Mouse (Mus musculus): ENCODE results near the gene Myo7a.

The Myo7a gene

DNA sequence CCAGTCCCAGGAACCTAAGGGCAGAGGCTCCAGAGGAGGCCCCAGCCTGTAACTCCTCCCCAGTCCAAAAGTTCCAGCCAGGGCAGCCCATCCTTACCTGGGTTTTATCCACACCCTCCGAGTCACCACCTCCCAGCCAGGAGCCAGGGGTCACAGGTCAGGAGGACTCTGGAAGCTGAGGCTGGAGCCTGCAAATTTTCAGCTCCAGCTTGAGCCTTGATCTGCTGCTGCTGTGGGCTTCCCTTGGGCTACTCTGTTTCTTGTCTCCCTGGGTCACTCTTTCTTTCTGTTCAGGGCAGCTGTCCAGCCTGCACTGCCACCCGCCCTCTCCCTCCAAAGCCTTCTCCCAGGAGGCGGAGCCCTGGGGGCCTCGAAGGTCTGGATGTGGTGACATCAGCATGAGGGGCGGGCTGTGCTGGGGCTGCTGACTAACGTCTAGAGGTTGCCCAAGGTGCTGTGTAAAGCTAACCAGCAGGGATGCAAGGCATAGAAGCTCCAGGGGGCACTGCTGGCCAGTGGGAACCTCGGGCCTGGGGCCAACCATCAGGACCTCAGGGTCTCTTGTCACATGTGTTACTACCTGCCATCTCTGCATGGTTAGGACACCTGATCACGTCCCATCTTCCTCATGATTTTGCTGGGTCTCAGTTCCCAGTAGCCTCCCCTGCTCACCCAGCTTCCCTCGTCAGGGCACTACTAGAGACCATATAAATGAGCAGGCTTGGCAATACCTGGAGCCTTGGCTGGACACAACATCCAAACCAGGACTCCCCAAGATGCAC, at the start of gene Myo7a:
TSS of gene Myo7a (minus strand) at position 346 of the 782 bp plus-strand sequence.
- DNase-seq: no peak

DNA sequence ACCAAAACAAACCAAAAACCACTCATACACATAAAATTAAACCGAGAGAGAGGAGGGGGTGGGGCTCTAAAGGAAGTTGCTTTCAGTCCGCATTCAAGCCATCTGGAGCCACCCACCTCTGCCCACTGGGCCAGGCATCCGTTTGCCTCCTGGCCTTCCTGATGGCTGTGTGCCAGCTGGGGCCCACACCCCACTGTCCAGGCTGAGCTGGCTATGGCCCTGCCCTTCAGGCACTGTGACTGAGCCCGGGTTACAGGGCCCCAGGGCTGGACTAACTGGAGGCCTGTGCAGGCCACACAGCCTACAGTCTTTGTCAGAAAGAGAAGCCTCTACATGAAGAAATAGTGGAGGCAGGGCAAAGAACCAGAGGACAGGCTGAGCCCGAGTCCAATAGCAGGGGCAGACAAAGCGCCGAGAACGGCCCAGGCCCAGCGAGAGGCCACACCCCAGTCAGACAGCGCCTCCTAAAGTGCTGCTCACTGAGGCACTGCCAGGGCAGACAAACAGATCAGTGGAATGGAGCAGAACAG, 45.7 kb upstream of the Myo7a start:
- no peak for DNase-seq

DNA sequence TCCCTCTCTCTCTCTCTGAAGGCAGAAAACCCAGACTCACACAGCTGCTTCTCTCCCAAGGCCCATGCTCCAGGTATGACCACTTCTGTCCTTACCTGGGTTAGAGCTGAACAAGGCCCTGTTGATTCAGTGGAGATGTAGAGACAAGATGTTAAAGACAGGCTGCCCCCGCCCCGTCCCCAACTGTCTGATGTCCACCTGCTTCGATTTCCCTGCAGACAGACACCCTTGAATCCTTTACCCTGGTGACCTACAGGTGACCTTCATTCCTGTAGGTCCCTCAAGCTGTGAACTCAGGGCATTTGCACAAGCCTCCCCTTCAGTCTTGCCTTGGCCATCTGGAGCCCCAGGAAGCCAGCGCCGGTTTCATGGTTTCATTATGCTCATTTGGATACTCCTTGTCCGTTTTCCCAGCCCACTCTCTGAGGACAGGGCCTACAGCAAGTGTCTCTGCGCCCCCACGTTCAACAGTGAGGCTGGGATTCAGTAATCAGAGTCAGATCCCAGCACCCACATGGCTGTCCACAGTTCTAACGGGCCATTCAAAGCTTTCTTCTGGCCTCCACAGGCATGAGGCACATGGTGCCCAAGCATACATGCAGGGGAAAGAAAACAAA, 45.2 kb upstream of the Myo7a start:
- no peak for DNase-seq

DNA sequence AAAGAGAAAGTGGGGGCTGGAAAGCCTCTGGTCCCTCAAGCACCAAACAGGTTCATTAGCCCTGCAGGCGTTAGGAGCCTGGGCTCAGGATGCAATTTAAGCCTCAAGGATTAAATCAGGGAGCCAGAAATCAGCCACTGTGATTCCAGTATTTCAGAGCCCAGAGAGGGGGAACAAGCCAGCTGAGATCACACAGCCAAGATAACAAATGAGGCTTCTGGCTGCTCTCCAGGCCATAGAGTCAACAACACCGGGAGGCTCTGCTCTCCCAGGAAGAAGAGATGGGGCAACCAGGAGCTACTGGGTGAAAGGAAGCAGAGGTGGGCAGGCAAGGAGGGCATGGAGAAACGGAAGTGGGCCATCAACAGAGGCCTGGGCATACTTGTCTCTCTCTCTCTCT, 44.4 kb upstream of the Myo7a start:
- DNase-seq: no peak

DNA sequence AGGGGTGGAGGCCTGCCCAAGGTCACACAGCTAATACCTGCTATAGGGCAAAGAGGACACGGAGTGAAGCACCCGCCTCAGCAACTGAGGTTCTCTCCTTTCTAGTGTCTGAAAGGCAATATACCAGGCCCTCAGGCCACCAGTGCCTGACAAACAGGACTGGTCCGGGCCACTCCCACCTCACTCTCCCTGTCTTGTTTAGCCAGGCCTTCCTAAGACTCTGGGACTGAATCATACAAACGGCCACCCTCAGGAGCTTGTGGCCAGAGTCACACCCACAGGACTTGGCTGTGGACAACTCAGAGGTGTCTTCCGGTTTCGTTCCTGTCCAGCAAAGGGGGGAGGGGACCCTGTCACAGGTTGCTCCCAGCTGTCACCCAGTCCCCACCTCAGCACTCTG, 42.9 kb upstream of the Myo7a start:
- no peak for DNase-seq

DNA sequence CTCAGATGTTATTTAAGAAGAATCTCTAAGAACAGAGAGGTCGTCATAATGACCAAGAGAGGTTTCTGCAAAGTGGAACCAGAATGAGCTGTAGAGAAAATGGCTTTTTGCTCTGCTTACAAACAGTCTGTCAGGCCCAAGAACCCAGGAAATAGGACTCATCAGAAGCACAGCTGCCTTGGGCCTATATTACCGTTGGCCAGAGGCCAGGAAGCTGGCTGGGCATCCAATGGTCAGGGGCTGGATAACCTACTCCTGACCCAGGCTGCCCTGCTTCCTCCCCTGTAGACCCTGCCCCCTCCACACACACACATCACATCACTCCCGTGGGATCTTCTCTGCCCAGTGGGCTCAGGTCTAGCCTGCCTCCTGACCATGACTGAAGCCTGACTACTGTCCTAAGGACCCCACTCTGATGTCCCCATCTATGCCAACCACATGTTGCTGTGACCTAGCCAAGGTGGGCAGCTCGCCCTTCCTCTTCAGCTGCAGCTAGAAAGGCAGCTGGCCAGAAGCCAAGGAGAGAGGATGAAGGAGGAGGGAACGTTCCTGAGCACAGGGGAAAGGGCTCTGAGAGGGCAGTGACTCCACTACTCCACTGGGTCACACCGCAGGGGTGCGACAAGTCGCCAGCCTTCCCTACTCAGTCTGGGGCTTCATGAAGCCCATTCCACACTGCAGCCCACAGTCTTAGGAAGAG, 40.9 kb upstream of the Myo7a start:
- DNase-seq: no peak

DNA sequence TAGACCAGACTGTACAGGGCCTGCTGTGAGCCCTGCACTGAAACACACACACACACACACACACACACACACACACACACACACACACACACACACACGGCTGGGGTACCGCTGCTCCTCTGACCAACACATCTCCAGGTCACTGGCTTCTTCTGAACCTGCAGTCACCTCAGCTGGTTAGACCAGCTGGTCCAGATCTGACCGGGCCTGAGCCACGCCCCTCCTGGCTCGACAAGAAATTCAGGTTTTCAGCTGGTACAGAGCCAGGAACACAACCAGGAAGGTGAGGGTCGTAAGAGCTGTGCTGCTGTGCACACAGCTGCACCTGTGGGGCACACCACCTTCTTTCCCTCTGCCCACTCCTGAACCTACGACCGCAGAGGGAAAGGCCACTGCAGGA, 39.2 kb upstream of the Myo7a start:
- no peak for DNase-seq

DNA sequence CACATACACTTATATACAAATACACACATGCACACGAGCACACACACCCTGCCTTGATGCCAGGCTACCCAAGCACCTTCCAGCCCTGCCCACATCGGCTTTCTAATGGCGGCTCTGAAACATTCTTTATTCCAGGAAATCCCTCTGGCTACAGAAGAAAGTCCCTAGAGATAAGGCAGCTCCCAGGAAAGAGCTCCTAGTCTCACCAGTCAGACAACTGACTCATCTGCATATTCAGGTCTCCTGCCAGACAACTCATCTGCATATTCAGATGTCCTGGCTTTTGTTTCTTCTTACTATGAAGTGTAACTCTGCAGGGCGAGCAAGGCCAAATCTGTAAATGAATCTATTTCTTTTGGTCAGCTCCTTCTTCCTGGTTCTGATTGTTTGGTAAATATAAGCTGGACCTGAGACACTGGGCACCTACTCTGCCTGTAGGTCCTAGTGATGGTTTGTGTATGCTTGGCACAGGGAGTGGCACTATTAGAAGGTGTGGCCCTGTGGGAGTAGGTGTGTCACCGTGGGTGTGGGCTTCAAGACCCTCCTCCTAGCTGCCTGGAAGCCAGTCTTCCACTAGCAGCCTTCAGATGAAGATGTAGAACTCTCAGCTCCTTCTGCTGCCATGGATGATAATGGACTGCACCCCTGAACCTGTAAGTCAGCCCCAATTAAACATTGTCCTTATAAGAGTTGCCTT, 38.5 kb upstream of the Myo7a start:
- DNase-seq: no peak

DNA sequence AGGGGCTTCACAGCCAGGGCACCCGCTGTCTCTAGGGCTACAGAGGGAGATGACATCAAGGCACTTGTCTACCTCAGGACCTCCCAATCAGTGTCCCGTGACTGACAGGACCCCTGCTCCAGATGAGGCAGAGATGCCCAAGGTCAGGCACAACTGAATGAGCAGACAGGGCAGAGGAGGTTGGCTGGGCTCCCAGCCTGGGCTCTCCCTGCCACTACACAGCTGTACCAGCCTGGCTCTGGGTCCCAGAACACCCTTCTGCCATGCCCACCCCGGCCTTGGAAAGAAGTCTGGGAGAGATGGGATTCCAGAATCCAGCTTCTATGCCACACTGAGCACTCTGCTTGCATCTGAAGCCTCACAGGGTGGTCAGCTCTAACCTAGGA, 36.9 kb upstream of the Myo7a start:
- DNase-seq: no peak

DNA sequence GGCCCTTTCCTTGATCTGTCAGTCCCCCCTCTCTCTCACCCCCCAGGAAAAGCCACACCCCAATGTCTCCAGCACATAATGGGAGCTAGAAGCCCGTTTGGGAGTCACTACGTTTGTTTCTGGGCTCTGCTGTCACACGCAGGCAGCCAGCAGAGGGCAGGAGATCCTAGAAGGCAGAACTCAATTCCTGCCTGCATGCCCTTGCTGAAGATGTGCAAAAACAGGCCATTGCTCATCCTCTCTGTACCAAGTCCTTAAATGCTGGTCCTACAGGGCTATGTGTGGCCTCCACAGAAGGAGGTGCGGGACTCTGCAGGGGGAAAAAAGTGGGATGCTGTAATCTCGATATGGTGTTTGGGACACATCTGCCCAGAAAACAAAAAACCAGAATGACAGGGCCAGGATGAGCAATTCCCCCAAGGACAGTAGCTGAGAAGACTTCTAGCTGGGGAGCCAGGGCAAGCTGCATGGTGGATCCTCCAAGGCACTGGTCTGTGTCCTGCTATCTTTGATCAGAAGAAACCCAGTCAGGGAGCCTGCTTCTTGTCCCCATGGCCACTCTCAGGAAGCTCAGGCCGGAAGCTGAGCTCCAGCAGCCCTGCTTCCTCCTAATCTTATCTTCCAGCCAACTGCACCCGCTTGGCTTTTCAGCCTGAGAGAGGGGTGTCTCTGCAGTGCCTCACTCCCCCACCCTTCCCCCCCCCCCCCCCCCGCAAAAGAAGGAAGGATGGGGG, 36.4 kb upstream of the Myo7a start:
- peak; percentile 60 for DNase-seq

DNA sequence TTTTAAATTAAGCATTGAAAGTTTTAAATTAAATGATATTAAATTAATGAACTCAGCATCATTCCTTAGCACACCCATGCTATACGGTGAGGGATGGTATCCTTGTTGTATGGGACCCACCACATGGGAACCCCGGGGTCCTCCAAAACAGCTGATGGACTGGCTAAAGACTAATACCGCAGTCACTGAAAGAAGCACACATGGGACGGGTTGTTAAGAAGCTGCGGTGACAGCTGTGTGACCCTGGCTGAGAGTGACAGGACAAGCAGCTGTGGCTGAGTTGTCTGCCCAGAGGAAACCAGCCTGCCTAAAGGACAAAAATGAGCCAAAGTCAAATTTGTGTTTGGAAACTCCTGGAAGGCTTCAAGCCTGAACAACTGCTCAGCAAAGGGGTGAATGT, 34.6 kb upstream of the Myo7a start:
- no peak for DNase-seq

DNA sequence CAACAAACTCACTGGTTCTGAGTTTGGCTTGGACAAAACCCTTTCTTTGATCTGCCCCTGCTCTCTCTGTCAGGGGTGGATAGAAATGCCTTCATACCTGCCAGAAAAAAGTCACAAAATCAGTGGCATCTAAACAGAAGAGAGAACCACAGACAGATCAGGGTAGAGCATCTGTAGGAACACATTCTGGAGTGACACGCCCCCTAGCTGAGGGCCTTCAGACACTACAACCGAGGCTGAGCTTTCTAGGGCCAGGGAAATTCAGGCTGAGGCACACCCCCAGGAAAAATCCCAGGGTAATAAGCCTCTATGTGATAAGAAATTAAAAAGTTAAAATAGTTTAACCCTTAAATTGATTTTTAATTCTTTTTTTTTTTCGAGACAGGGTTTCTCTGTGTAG, 34.0 kb upstream of the Myo7a start:
- DNase-seq: no peak

DNA sequence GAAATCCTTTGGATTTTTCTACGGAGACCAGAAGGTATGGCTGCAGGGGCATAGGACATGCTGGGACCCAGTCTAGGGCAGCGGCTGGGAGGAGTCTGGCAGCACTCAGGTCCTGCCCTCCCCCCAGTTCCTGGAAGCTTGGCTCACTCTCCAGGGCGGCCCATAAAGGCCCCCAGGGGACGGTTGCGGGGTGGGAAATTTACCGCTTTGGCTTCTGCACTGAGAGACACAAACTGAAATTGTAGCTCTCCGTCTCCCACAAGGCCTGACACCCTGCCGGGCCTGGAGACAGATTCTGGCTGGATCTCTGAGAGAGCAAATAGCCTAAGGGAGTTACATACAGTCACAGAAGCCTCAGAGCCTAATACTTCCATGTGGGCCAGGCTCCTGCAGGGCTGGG, 33.1 kb upstream of the Myo7a start:
- DNase-seq: no peak

DNA sequence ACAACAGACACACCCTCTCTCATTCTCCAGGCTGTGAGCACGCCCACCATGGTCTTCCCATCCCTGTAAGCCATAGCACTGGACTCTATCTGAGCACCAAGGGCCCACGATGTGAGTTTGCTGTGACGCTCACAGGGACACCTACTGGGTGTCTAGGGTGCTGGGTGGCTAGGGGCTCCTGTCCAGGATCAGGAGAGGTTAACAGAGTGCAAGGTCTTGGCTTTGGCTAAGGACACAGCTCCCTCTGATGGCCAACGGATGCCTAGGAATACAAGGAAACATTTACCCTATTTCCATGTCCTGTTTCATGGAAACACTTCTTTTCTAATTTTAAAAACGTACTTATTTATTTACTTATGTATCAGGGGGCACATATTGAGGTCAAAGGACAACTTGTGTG, 31.2 kb upstream of the Myo7a start:
- DNase-seq: no peak

DNA sequence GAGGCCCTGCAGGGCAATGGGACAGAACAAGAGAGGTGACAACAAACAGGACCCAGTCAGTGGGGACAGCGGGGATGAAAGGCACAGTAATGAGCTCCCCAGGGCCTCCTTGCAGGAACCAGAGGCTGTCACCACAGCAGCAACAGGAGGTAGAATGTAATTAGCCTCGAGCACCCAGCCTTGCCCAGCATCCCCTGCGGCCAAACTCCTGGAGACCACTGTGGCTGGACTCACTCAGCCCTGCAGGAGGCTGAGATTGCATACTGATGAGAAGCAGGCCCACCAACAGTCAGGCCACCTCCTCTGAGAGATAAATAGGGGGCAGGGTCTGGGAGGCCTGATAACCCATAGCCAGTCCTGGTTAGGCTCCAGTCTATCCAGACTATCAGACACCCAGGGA, 30.5 kb upstream of the Myo7a start:
- no peak for DNase-seq

DNA sequence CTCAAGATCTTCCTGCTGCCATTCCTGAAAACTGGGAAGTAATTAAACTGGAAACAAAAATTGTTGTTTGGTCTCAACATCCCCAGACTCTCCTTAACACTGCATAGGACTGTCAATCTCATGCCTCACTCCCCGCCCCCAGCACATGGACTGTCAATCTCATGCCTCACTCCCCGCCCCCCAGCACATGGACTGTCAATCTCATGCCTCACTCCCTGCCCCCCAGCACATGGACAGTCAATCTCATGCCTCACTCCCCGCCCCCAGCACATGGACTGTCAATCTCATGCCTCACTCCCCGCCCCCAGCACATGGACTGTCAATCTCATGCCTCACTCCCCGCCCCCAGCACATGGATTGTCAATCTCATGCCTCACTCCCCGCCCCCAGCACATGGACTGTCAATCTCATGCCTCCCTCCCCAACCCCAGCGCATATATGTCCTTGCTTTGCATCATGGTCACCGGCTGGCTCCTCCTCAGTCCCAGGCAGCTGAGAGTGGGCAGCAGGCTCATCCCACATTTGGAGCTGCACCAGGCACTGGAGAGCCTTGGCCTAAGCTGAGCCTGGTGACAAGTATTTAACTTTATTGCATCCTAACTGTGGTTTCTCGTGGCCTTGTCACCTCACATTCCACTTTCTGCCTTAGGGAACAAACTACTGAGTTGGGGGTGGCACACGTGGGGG, 29.5 kb upstream of the Myo7a start:
- no peak for DNase-seq

DNA sequence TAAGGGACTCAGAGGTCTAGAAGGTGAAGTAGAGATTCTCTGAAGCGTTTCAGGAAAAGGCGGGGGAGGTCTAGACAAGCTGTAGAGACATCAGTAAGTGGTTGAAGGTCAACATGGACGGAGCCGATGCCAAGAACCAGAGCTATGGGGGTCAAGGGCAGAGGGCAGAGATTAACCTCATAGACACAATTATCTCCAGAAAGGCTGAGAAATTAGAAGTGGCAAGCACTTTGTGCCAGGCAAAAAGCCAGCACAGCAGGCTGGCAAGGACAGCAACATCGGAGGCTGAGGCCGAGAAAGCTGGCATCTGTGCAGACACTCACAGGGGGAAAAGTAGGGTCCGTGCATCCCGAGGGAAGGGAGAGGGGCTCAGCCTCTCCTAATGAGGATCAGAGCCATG, 28.4 kb upstream of the Myo7a start:
- DNase-seq: no peak

DNA sequence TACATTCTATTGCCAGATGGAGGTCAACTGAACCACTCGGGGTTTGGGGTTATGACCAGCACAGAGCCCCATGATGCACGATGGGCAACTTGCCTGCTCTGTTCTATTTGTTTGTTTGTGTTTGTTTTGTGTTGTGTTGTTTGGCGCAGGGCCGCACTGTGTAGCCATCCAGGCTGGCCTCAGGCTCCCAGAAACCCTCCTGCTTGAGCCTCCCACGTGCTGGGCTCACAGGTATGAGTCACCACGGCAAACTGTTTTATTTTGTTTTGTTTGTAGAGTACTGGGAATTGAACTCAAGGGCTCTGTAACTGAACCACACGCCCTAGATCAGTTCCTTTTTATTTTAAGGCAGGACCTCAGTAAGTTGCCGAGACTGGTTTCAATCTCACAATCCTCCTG, 27.1 kb upstream of the Myo7a start:
- DNase-seq: no peak

DNA sequence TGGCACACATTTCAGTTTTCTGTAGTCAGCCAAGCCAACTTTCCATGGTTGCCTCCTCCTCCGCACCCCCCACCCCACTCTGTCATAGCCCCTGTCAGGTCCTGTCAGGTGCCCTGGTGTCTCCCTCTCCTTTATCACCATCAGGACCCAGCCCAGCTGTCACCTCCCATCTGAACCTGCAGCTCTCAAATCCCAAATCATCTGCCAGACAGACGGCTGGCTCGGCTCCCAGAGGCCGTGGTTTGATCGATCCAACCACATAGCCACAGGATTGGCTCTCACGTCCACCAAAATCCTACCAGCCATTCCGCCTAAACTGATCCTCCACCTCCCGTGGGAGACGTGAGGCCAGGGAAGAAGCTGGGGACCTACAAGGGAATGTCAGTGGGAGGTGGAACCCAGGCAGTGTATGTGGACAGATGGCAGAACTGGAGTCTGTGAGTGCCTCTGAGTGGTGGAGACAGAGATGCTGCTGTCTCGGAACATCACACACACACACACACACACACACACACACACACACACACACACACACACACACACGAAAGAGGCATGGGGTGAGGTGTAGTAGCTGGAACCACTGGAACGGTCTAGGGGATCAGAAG, 26.6 kb upstream of the Myo7a start:
- DNase-seq: peak; percentile 47

DNA sequence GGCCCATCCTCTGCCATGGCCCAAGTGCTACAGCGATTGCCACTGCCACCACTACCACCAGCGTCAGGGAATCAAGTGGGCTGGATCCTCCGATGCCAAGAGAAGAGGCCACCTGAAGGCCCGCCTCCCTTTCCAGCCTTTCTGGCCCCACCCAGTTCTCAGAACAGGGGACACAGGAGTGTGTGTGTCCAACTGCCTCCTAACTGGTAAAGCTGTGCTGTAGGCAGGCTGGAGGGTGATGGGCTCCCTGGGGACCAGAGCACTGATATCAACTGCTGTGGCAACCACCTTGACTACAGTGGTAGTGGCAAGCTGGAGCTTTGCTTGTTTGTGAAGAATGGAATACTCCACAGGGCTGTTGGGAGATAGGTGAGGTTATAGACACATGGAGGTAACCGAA, 26.1 kb upstream of the Myo7a start, which contains the start of gene Omp:
TSS of gene Omp (minus strand) at position 101 of the 400 bp plus-strand sequence.
- no peak for DNase-seq

DNA sequence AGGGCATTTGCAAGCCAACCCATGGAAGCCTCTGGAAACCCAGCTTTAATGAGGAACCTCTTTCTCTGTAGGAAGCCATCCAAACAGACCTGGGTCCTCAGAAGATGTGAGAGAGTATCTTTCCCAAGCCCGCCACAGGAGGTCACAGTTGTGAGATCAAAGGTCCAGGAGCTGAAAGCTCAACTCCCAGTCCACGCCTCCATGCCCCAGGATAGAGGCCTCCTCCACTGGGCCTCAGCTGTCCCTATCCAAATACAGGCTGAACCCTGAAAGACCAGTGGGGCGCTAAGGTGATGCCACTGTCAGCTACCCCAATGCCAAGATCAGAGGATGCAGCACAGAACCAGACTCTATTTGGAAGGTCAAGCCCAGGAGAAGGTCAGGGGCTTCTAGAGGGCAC, 23.3 kb upstream of the Myo7a start:
- DNase-seq: no peak

DNA sequence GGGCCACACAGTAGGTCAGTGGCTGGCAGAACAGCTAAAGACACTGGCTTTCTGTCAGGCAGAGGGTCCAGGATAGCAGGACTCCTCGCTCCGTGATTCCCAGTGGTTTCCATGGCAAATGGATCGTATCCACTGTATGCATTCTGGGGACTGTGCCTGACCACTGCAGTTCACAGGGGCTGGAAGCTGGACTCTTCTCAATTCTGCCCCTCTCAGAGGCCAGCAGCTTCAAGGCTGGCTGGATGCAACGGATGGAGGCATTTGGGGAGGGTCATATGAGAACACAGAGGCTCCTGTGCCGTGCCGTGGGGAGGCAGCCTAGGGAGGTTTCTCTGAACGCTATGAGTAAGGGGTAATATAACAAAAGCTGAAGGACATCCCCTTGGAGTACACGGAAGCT, 22.9 kb upstream of the Myo7a start:
- DNase-seq: no peak
